Mouse (Mus musculus): ENCODE measurements around the gene Ankra2.

DNA sequence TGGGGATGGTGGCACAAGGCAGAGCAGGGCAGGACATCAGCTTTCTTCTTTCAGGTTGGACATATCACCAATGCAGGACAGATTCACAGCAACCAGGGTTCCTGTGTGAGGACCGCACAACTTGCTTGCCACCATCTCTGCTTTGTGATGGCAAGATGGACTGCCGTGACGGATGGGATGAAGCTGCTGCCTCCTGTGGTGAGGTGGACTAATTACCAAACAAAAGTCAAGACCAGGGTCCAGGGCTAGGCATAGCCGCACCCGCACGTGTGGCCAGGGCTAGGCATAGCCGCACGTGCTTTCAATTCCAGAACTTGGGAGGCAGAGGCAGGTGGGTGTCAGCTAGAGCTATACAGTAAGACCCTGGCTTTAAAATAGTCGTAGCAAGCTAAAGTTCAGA, 42.4 kb downstream of the Ankra2 start:
- TF ChIP-seq CTCF (IDR thresholded peaks at IDR 0.05; ENCODE audit: control insufficient read depth, insufficient read depth, insufficient read length), result no peak
- no peak for TF ChIP-seq USF1 (IDR thresholded peaks at IDR 0.05; ENCODE audit: low read depth)
- no peak for TF ChIP-seq MYOD1 (IDR thresholded peaks at IDR 0.05; ENCODE audit: control insufficient read depth, insufficient read length, low read depth)
- TF ChIP-seq MAX (IDR thresholded peaks at IDR 0.05), result no peak
- TF ChIP-seq MYOG (IDR thresholded peaks at IDR 0.05; ENCODE audit: control insufficient read depth, extremely low read depth, insufficient read length), result no peak
